Mouse (Mus musculus) forebrain, embryonic 14.5 days (tissue): Measurements from ENCODE around the gene C1ra. TPM values are rescaled to one million over a fixed set of nuclear protein-coding genes. Genes with fewer than 3 reads are reported as not detected.
A peak's percentile ranks its signal among the peaks of the same experiment; 100 is the strongest.
"Not testable (repeated sequence)": the region's sequence is repeated elsewhere in the genome, so short reads cannot be mapped to it uniquely, and the experiment has no call there.

Experiments
- ATAC-seq: fragments of 200-750 bp; cut with Nextera tagmentation; 2 replicates; pipeline ENCODE4 v1.8.0; 2017; ENCODE audit warnings: mild to moderate bottlenecking, moderate library complexity
- DNase-seq: peaks from one replicate; pipeline ENCODE4 v3.0.0-alpha.2; 2015; ENCODE audit warnings: low spot score
- H3K27ac ChIP-seq: fragments of 300-500 bp; sonication (generic); 2 replicates; pipeline ENCODE4 v1.5.1; 2014; ENCODE audit warnings: low read depth, mild to moderate bottlenecking, control low read depth, low read length, moderate library complexity
- H3K27me3 ChIP-seq: fragments of 300-500 bp; sonication (generic); replicated peaks from 2 replicates; pipeline ENCODE4 v1.6.1; 2014; ENCODE audit warnings: low read length, control low read depth, mixed read lengths; ENCODE audit not compliant: control insufficient read depth, insufficient read depth
- H3K36me3 ChIP-seq: fragments of 300-500 bp; sonication (generic); 2 replicates; pipeline ENCODE4 v1.6.1; 2014; ENCODE audit warnings: low read length, control low read depth; ENCODE audit not compliant: control insufficient read depth, insufficient read depth
- H3K4me1 ChIP-seq: fragments of 300-500 bp; sonication (generic); 2 replicates; pipeline ENCODE4 v1.6.1; 2014; ENCODE audit warnings: antibody characterized with exemption, low read length, control low read depth; ENCODE audit not compliant: control insufficient read depth, insufficient read depth
- H3K4me2 ChIP-seq: fragments of 300-500 bp; sonication (generic); 2 replicates; pipeline ENCODE4 v1.6.1; 2014; ENCODE audit warnings: mild to moderate bottlenecking, control low read depth, low read length
- H3K4me3 ChIP-seq: fragments of 300-500 bp; sonication (generic); 2 replicates; pipeline ENCODE4 v1.5.1; 2014; ENCODE audit warnings: low read depth, low read length, control low read depth
- H3K9ac ChIP-seq: fragments of 300-500 bp; sonication (generic); 2 replicates; pipeline ENCODE4 v1.6.1; 2014; ENCODE audit warnings: mild to moderate bottlenecking, low read length, control low read depth, moderate library complexity
- H3K9me3 ChIP-seq: fragments of 300-500 bp; sonication (generic); replicated peaks from 2 replicates; pipeline ENCODE4 v1.6.1; 2016; ENCODE audit warnings: low read length, control low read depth, mixed read lengths; ENCODE audit not compliant: control insufficient read depth
- WGBS: fragments of 180-500 bp; shearing (Covaris S2); extraction: QIAGEN DNeasy Blood & Tissue Kit; methylation state at CpG from one replicate; pipeline ENCODE4 v1.1.7; 2014; 5-methylcytosine and 5-hydroxymethylcytosine counted together
- polyA plus RNA-seq: library from polyadenylated mRNA; unstranded; fragments of >200 nt; fragmentation: Nextera tagmentation; extraction: Ambion mirVana; gene quantifications from 2 replicates; pipeline ENCODE4 v1.2.1, GENCODE M21; 2014

C1ra gene
- polyA plus RNA-seq, 1 experiment from 2014 or later = 0.24 TPM

- Histone ChIP-seq H3K36me3 (no peaks in the 10 kb centered on the region), H3K4me3 (no peak overlapping the region), H3K9ac (no peak overlapping the region), H3K27me3 (no peaks in the 10 kb centered on the region), H3K4me2 (no peak overlapping the region), H3K9me3 (no peaks in the 10 kb centered on the region), H3K27ac (no peak overlapping the region), H3K4me1 (no peaks in the 10 kb centered on the region)
- WGBS = 29% methylated on average over 6 of the region's 6 CpGs
- DNase-seq (peak; percentile 61), ATAC-seq (peak; percentile 27; the same call in 1 of the 2 replicates)
Observed at GRCm38 (mm10) chr6:124481571-124481970, 30.6 kb upstream of the C1ra start.

DNA sequence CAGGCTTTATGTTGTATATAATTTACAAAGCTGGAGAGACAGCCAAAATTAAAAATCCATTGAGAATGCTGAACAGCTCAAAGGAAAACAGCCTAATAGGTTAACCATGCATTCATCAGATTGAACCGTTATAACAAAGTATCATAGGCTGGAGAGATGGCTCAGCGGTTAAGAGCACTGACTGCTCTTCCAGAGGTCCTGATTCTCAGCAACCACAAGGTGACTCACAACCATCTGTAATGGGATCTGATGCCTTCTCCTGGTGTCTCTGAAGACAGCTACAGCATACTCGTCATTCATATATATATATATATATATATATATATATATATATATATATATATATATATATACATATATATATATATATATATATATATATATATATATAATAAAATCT lies 28.4 kb upstream of the C1ra start:
- not testable (repeated sequence) for H3K9me3 ChIP-seq, H3K4me1 ChIP-seq, H3K27me3 ChIP-seq, H3K36me3 ChIP-seq, DNase-seq, H3K9ac ChIP-seq, H3K4me3 ChIP-seq, ATAC-seq, H3K4me2 ChIP-seq, H3K27ac ChIP-seq
- WGBS = 87% methylated on average over 3 of the region's 3 CpGs

- Histone ChIP-seq H3K9ac (no peak overlapping the region), H3K36me3 (no peaks in the 10 kb centered on the region), H3K4me1 (no peaks in the 10 kb centered on the region), H3K9me3 (no peaks in the 10 kb centered on the region), H3K27me3 (no peaks in the 10 kb centered on the region), H3K4me2 (peak overlapping the region; percentile 34; the same call in 1 of the 2 replicates), H3K4me3 (no peak overlapping the region), H3K27ac (no peak overlapping the region)
- WGBS = 88% methylated on average over 7 of the region's 7 CpGs
- ATAC-seq (no peak), DNase-seq (no peak)
Observed at GRCm38 (mm10) chr6:124484851-124485250, 27.4 kb upstream of the C1ra start.

DNA sequence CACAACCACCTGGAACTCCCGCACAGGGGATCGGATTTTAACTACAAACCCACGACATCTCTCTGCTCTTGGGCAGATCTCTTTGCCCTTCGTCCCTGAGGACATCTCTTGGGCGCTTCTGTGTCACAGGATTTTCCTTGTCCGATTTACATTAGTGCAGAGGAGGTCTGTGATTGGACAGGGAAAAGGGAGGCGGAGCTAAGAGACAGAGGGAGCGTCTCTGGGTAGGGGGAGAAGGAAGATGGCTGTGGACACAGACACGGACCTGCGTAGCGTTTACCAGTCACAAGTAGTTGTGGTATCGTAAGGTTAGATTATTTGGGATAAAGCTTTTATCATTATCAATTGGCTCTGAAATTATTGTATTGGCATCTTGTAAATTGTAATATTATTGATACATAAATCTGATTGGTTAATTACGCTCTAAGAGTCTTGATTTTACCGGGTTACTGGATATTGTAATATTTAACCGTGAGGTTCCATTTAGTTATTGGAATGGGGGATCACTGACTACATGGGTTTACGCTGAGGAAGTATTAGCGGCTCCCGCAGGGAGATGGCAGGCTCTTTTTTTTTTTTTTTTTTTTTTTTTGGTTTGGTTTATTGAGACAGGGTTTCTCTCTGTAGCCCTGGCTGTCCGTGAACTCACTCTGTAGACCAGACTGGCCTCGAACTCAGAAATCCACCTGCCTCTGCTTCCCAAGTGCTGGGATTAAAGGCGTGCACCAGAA lies 26.6 kb upstream of the C1ra start:
- no peak overlapping the region for H3K9ac ChIP-seq
- ATAC-seq (peak; percentile 91), DNase-seq (peak; percentile 73)
- peak overlapping the region; percentile 15; the same call in 1 of the 2 replicates for H3K4me3 ChIP-seq
- H3K36me3 ChIP-seq = no peaks in the 10 kb centered on the region
- 35% methylated on average over 21 of the region's 21 CpGs for WGBS
- H3K4me1 ChIP-seq = no peaks in the 10 kb centered on the region
- no peak overlapping the region for H3K27ac ChIP-seq
- no peaks in the 10 kb centered on the region for H3K27me3 ChIP-seq
- no peaks in the 10 kb centered on the region for H3K9me3 ChIP-seq
- H3K4me2 ChIP-seq = peak overlapping the region; percentile 34

GRCm38 (mm10) chr6:124487509-124487908 lies 24.7 kb upstream of the C1ra start:
- 53% methylated on average over 2 of the region's 2 CpGs for WGBS
- H3K36me3 ChIP-seq = no peaks in the 10 kb centered on the region

DNA sequence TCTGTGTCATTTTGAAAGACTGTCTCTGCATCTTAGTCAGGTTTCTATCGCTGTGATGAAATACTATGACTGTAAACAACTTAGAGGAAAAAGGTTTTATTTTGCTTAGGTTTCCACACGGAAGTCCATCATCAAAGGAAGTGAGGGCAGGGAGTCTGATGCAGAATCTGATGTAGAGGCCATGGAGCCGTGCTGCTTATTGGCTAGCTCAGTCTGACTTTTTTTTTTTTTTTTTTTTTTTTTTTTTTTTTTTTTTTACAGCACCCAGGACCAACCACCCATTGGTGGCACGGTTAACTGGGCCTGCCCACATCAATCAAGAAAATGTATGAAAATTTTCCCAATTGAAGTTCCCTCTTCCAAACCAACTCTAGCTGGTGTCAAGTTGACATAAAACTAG lies 23.3 kb upstream of the C1ra start:
- no peaks in the 10 kb centered on the region for H3K9me3 ChIP-seq
- ATAC-seq (no peak), DNase-seq (no peak)
- H3K4me3 ChIP-seq = no peak overlapping the region
- H3K4me1 ChIP-seq = no peaks in the 10 kb centered on the region
- H3K27me3 ChIP-seq = no peaks in the 10 kb centered on the region
- no peak overlapping the region for H3K27ac ChIP-seq
- WGBS = 88% methylated on average over 4 of the region's 4 CpGs
- H3K4me2 ChIP-seq = no peak overlapping the region
- H3K36me3 ChIP-seq = no peaks in the 10 kb centered on the region
- H3K9ac ChIP-seq = no peak overlapping the region

More at GRCm38 (mm10) chr6:124487509-124487908, 24.7 kb upstream of the C1ra start:
- H3K27me3 ChIP-seq = no peaks in the 10 kb centered on the region
- H3K4me1 ChIP-seq = no peaks in the 10 kb centered on the region
- H3K4me2 ChIP-seq = no peak overlapping the region
- DNase-seq (no peak), ATAC-seq (no peak)
- no peak overlapping the region for H3K9ac ChIP-seq
- no peak overlapping the region for H3K27ac ChIP-seq
- no peaks in the 10 kb centered on the region for H3K9me3 ChIP-seq
- no peak overlapping the region for H3K4me3 ChIP-seq

- DNase-seq (no peak), ATAC-seq (no peak)
- Histone ChIP-seq H3K27me3 (no peaks in the 10 kb centered on the region), H3K4me3 (no peak overlapping the region), H3K4me2 (no peak overlapping the region), H3K9ac (no peak overlapping the region), H3K4me1 (no peaks in the 10 kb centered on the region), H3K27ac (no peak overlapping the region), H3K36me3 (no peaks in the 10 kb centered on the region), H3K9me3 (no peaks in the 10 kb centered on the region)
- 72% methylated on average over 6 of the region's 6 CpGs for WGBS
Observed at GRCm38 (mm10) chr6:124491427-124491826, 20.8 kb upstream of the C1ra start.

DNA sequence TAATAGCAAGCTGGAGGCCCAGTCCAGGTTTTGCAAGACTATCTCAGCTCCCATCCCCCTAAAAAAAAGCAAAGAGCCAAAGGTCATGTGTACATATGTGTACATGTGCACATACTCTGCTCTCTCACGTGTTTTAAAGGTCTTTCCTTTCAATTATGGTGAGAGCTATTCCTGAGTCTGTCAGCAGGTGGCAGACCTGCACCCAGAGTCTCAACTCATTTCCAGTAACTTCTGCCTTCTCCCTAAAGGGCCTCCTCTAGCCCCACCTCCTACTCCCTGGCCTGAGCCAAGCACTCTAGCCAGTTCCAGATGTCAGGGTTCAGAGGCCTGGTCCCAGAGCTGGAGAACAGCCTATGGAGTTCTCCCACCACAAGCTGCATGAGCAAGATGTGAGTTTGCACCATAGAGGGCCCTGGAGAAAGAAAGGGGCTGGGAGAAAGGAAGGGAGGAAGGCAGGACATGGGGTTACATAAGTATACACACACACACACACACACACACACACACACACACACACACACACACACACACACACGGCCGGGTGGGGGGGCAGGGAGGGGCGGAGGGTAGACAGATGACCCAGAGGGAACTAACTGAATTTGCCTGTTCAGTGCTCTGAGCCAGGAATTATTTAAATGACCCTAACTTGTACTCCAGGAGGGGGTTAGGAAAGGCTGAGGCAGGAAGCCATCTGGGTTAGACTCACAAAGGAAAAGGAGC lies 19.2 kb upstream of the C1ra start, which contains the start of gene C1rl:
C1rl (plus strand) TSS at position 272 of the 720 bp plus-strand sequence.
- H3K9ac ChIP-seq = no peak within 1 kb of the TSS
- DNase-seq (peak; percentile 67), ATAC-seq (peak; percentile 71)
- no peak within 1 kb of the TSS for H3K27ac ChIP-seq
- H3K27me3 ChIP-seq = no peaks in the 10 kb centered on the region
- no peaks in the 10 kb centered on the region for H3K36me3 ChIP-seq
- H3K4me1 ChIP-seq = no peaks in the 10 kb centered on the region
- no peak within 1 kb of the TSS for H3K4me3 ChIP-seq
- no peak within 1 kb of the TSS for H3K4me2 ChIP-seq
- 64% methylated on average over 4 of the region's 4 CpGs for WGBS
- no peaks in the 10 kb centered on the region for H3K9me3 ChIP-seq

DNA sequence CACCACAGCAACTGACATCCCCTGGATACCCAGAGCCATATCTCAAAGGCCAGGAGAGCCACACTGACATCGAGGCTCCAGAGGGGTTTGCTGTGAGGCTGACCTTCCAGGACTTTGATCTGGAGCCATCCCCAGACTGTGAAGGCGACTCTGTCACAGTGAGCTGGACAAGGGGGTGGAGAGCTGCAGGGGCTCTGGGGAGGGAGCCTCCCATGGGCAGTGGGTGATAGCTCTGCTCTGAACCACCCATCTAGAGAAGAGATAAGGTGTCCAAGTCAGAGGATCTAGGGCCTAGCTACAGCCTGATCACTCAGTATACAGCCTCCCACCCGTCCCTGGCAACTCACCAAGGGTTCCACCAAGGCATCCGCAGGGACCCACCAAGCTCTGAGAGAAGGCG lies 18.3 kb upstream of the C1ra start:
- DNase-seq (no peak), ATAC-seq (no peak)
- no peak overlapping the region for H3K9ac ChIP-seq
- H3K36me3 ChIP-seq = no peaks in the 10 kb centered on the region
- H3K27ac ChIP-seq = no peak overlapping the region
- no peak overlapping the region for H3K4me3 ChIP-seq
- H3K27me3 ChIP-seq = no peaks in the 10 kb centered on the region
- H3K4me2 ChIP-seq = no peak overlapping the region
- no peaks in the 10 kb centered on the region for H3K4me1 ChIP-seq
- 88% methylated on average over 5 of the region's 5 CpGs for WGBS
- no peaks in the 10 kb centered on the region for H3K9me3 ChIP-seq
